Mouse (Mus musculus): ENCODE measurements around the gene Pidd1. TPM values are rescaled to one million over a fixed set of nuclear protein-coding genes. Genes with fewer than 3 reads are reported as not detected.

Gene Pidd1
- total RNA-seq (2015; ENCODE audit: low replicate concordance) (12.7 and 17.9 TPM in 2 replicates), total RNA-seq (2017; ENCODE audit: low replicate concordance) (7.3 and 9.8 TPM in 2 replicates)

- ATAC-seq (replicated peaks; ENCODE audit: low FRiP score, poor library complexity, severe bottlenecking) = peak; percentile 57
These were observed at the start of gene Pidd1 for GRCm38 (mm10) chr7:141443828-141444237. TSS of gene Pidd1 (minus strand) at chr7:141444025.

- no peak for ATAC-seq (replicated peaks; ENCODE audit: low FRiP score, poor library complexity, severe bottlenecking)
These were observed 48.9 kb upstream of the Pidd1 start for GRCm38 (mm10) chr7:141492738-141493137.

- ATAC-seq (replicated peaks; ENCODE audit: low FRiP score, poor library complexity, severe bottlenecking) = peak; percentile 78
These were observed 47.3 kb upstream of the Pidd1 start for GRCm38 (mm10) chr7:141491151-141491550.

- no peak for ATAC-seq (replicated peaks; ENCODE audit: low FRiP score, poor library complexity, severe bottlenecking)
These were observed 43.3 kb upstream of the Pidd1 start for GRCm38 (mm10) chr7:141487141-141487540.

GRCm38 (mm10) chr7:141486239-141486638 lies 42.4 kb upstream of the Pidd1 start:
- ATAC-seq (replicated peaks; ENCODE audit: low FRiP score, poor library complexity, severe bottlenecking) = no peak

GRCm38 (mm10) chr7:141485606-141486005 lies 41.8 kb upstream of the Pidd1 start:
- ATAC-seq (replicated peaks; ENCODE audit: low FRiP score, poor library complexity, severe bottlenecking) = no peak

GRCm38 (mm10) chr7:141485186-141485585 lies 41.4 kb upstream of the Pidd1 start:
- ATAC-seq (replicated peaks; ENCODE audit: low FRiP score, poor library complexity, severe bottlenecking) = no peak

- no peak for ATAC-seq (replicated peaks; ENCODE audit: low FRiP score, poor library complexity, severe bottlenecking)
These were observed 40.6 kb upstream of the Pidd1 start for GRCm38 (mm10) chr7:141484186-141485120.

GRCm38 (mm10) chr7:141483114-141483653 lies 39.4 kb upstream of the Pidd1 start:
- no peak for ATAC-seq (replicated peaks; ENCODE audit: low FRiP score, poor library complexity, severe bottlenecking)

GRCm38 (mm10) chr7:141482531-141483024 lies 38.8 kb upstream of the Pidd1 start:
- no peak for ATAC-seq (replicated peaks; ENCODE audit: low FRiP score, poor library complexity, severe bottlenecking)

GRCm38 (mm10) chr7:141481498-141482401 lies 37.9 kb upstream of the Pidd1 start:
- peak; percentile 41 for ATAC-seq (replicated peaks; ENCODE audit: low FRiP score, poor library complexity, severe bottlenecking)

- peak; percentile 75 for ATAC-seq (replicated peaks; ENCODE audit: low FRiP score, poor library complexity, severe bottlenecking)
These were observed 37.1 kb upstream of the Pidd1 start for GRCm38 (mm10) chr7:141480842-141481497.

GRCm38 (mm10) chr7:141478270-141478748 lies 34.5 kb upstream of the Pidd1 start:
- no peak for ATAC-seq (replicated peaks; ENCODE audit: low FRiP score, poor library complexity, severe bottlenecking)

- ATAC-seq (replicated peaks; ENCODE audit: low FRiP score, poor library complexity, severe bottlenecking) = no peak
These were observed 33.9 kb upstream of the Pidd1 start for GRCm38 (mm10) chr7:141477578-141478269.

- ATAC-seq (replicated peaks; ENCODE audit: low FRiP score, poor library complexity, severe bottlenecking) = no peak
These were observed 33.2 kb upstream of the Pidd1 start for GRCm38 (mm10) chr7:141476981-141477370.

GRCm38 (mm10) chr7:141476226-141476980 lies 32.6 kb upstream of the Pidd1 start:
- ATAC-seq (replicated peaks; ENCODE audit: low FRiP score, poor library complexity, severe bottlenecking) = no peak

GRCm38 (mm10) chr7:141475805-141476158 lies 32.0 kb upstream of the Pidd1 start:
- ATAC-seq (replicated peaks; ENCODE audit: low FRiP score, poor library complexity, severe bottlenecking) = no peak
